Mouse (Mus musculus) limb, embryonic 14.5 days (tissue): Measurements from ENCODE around the gene Olfr111. TPM values are rescaled to one million over a fixed set of nuclear protein-coding genes. Genes with fewer than 3 reads are reported as not detected.
"Not testable (repeated sequence)": the region's sequence is repeated elsewhere in the genome, so short reads cannot be mapped to it uniquely, and the experiment has no call there.

ENCODE experiments used
- ATAC-seq: fragments of 200-750 bp; cut with Nextera tagmentation; 2 replicates; pipeline ENCODE4 v1.8.0; 2017; ENCODE audit warnings: low read depth, moderate number of reproducible peaks, moderate TSS enrichment; ENCODE audit not compliant: low FRiP score
- DNase-seq: peaks from one replicate; pipeline ENCODE4 v3.0.0-alpha.2; 2015; ENCODE audit warnings: low spot score
- H3K27ac ChIP-seq: fragments of 300-500 bp; sonication (generic); replicated peaks from 2 replicates; pipeline ENCODE4 v1.5.1; 2014; ENCODE audit warnings: low read depth, mild to moderate bottlenecking, low read length, moderate library complexity, mixed read lengths
- H3K27me3 ChIP-seq: fragments of 300-500 bp; sonication (generic); 2 replicates; pipeline ENCODE4 v1.6.1; 2014; ENCODE audit warnings: low read length, mixed read lengths; ENCODE audit not compliant: control insufficient read depth, insufficient read depth
- H3K36me3 ChIP-seq: fragments of 300-500 bp; sonication (generic); 2 replicates; pipeline ENCODE4 v1.6.1; 2014; ENCODE audit warnings: mild to moderate bottlenecking, low read length, moderate library complexity, mixed read lengths; ENCODE audit not compliant: control insufficient read depth, insufficient read depth
- H3K4me1 ChIP-seq: fragments of 300-500 bp; sonication (generic); 2 replicates; pipeline ENCODE4 v1.6.1; 2014; ENCODE audit warnings: antibody characterized with exemption, low read length, mixed read lengths; ENCODE audit not compliant: control insufficient read depth, insufficient read depth
- H3K4me2 ChIP-seq: fragments of 300-500 bp; sonication (generic); replicated peaks from 2 replicates; pipeline ENCODE4 v1.6.1; 2014; ENCODE audit warnings: low read depth, mild to moderate bottlenecking, low read length, moderate library complexity; ENCODE audit not compliant: severe bottlenecking
- H3K4me3 ChIP-seq: fragments of 300-500 bp; sonication (generic); replicated peaks from 2 replicates; pipeline ENCODE4 v1.5.1; 2014; ENCODE audit warnings: low read length
- H3K9ac ChIP-seq: fragments of 300-500 bp; sonication (generic); 2 replicates; pipeline ENCODE4 v1.6.1; 2014; ENCODE audit warnings: mild to moderate bottlenecking, low read depth, low read length, moderate library complexity; ENCODE audit not compliant: severe bottlenecking
- H3K9me3 ChIP-seq: fragments of 300-500 bp; sonication (generic); 2 replicates; pipeline ENCODE4 v1.6.1; 2016; ENCODE audit warnings: low read length; ENCODE audit not compliant: control insufficient read depth
- POLR2A ChIP-seq: fragments of 200-500 bp; IDR thresholded peaks from 2 replicates; pipeline ENCODE4 v1.8.0; 2012; ENCODE audit warnings: inconsistent platforms, mild to moderate bottlenecking, moderate library complexity, borderline replicate concordance; ENCODE audit not compliant: insufficient read depth, insufficient read length; ENCODE audit errors: extremely low read depth
- WGBS: fragments of 180-500 bp; shearing (Covaris S2); extraction: QIAGEN DNeasy Blood & Tissue Kit; methylation state at CpG from one replicate; pipeline ENCODE4 v1.1.7; 2014; 5-methylcytosine and 5-hydroxymethylcytosine counted together
- polyA plus RNA-seq, 2 experiments: library from polyadenylated mRNA; depleted of rRNA in 1 of 2; stranded (reverse) in 1 of 2; unstranded in 1 of 2; fragments of >200 nt; fragmentation: Nextera tagmentation in 1 of 2; extraction: Ambion mirVana in 1 of 2; gene quantifications; 2 replicates each; pipeline versions ENCODE4 v1.2.1 to v1.2.3; 2012 to 2014

Olfr111 gene
- 0.09 and 0.28 TPM in 2 replicates for polyA plus RNA-seq (2012; rRNA removed)
- not detected in 2 replicates for polyA plus RNA-seq (2014; fragmentation: Nextera tagmentation; extraction: Ambion mirVana)

GRCm38 (mm10) chr17:37507730-37508129 lies at the start of gene Olfr111:
Gene Olfr111 (plus strand): TSS chr17:37508030.
- Histone ChIP-seq H3K36me3 (no peaks in the 10 kb centered on the region), H3K9ac (no peak within 1 kb of the TSS), H3K9me3 (no peaks in the 10 kb centered on the region), H3K27ac (no peak within 1 kb of the TSS), H3K4me1 (no peaks in the 10 kb centered on the region), H3K4me3 (no peak within 1 kb of the TSS), H3K27me3 (no peaks in the 10 kb centered on the region), H3K4me2 (no peak within 1 kb of the TSS)
- no peak for DNase-seq
- no peak for TF ChIP-seq POLR2A
- 86% methylated on average over 4 of the region's 4 CpGs for WGBS
- no peak for ATAC-seq

GRCm38 (mm10) chr17:37458616-37459015 lies 49.2 kb upstream of the Olfr111 start, which contains the start of gene Olfr109:
Gene Olfr109 (plus strand): TSS chr17:37458916.
- no peaks in the 10 kb centered on the region for H3K4me1 ChIP-seq
- no peak within 1 kb of the TSS for H3K27ac ChIP-seq
- WGBS = 79% methylated on average over 1 of the region's 1 CpGs
- H3K36me3 ChIP-seq = no peaks in the 10 kb centered on the region
- no peak within 1 kb of the TSS for H3K9ac ChIP-seq
- TF ChIP-seq POLR2A = no peak
- DNase-seq = no peak
- no peak for ATAC-seq
- H3K27me3 ChIP-seq = no peaks in the 10 kb centered on the region
- H3K9me3 ChIP-seq = no peaks in the 10 kb centered on the region
- H3K4me2 ChIP-seq = no peak within 1 kb of the TSS
- no peak within 1 kb of the TSS for H3K4me3 ChIP-seq

DNA sequence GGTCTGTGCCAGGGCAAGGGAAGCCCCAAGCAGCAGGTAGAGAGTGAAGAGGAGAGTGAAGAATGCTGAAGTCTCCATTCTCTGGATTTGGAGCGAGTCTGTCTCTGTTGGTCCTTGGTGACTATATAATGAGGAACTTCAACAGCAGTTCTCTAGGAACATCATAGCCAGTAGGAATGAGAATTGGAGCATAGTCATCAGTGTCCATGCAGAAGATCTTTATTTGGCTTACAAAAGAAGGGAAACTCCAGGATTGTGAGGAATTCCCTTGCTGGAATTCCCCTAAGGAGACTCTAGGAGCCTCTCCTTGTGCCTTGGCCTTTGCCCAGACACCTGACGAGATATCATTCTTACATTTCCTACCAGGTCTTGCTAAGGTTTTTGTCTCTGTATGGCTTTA lies 24.4 kb upstream of the Olfr111 start, which contains the start of gene H2-M2:
TSS of gene H2-M2 (minus strand) at position 101 of the 400 bp plus-strand sequence.
- H3K9ac ChIP-seq = no peak within 1 kb of the TSS
- no peaks in the 10 kb centered on the region for H3K36me3 ChIP-seq
- no peak within 1 kb of the TSS for H3K27ac ChIP-seq
- DNase-seq = no peak
- H3K4me3 ChIP-seq = no peak within 1 kb of the TSS
- H3K4me2 ChIP-seq = no peak within 1 kb of the TSS
- no peaks in the 10 kb centered on the region for H3K4me1 ChIP-seq
- no peaks in the 10 kb centered on the region for H3K9me3 ChIP-seq
- H3K27me3 ChIP-seq = no peaks in the 10 kb centered on the region
- TF ChIP-seq POLR2A = no peak
- ATAC-seq = no peak
- WGBS = 91% methylated on average over 2 of the region's 2 CpGs

DNA sequence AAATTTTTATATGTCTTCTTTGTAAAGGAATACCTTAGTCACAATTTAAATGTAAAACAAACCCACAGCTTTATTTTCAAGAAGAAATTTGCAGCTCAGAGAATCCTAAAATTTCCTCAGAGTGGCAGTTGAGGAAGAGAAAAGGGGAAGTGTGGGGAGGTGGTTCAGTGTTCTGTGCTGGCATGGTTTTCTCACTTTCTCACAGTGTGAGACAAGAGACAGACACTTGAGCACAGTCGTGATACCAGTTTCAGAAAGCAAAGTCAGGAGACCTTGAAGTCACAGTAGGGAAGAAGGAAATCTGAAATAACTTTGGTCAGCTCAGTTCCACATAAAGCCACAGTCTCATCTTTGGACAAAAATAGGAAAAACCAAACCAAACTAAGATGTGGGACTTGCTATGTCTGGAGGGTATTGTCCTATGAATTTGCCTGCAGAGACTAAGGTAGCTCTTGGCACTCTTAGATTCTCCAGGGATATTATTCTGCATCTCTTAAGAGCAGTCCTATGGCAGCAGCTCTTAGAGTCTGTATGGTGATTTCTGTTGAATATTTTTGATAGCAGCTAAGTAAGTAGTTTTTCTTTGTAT lies 15.8 kb upstream of the Olfr111 start, which contains the start of gene Olfr110:
TSS of gene Olfr110 (plus strand) at position 539 of the 589 bp plus-strand sequence.
- no peak for ATAC-seq

DNA sequence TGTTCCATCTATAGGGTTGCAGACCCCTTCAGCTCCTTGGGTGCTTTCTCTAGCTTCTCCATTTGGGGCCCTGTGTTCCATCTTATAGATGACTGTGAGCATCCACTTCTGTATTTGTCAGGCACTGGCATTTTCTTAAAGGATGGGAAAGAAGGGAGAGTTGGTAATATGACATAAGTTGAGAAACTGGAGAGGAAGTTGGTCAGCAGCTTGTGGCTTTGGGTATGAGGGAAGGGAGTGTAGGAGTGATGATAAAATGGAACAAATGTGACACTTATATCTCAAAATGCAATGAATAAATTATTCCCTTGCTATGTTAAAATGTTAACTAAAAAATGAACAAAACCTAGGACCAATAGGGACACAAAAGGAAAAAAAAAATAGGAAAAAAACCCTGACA lies 16.8 kb downstream of the Olfr111 start:
- H3K4me3 ChIP-seq, H3K36me3 ChIP-seq, H3K9ac ChIP-seq, H3K27me3 ChIP-seq, H3K9me3 ChIP-seq, ATAC-seq, DNase-seq, H3K27ac ChIP-seq, H3K4me2 ChIP-seq, H3K4me1 ChIP-seq: not testable (repeated sequence)

More for the DNA sequence above, 15.8 kb upstream of the Olfr111 start, which contains the start of gene Olfr110:
- Histone ChIP-seq H3K9ac (no peak within 1 kb of the TSS), H3K4me3 (no peak within 1 kb of the TSS), H3K27me3 (no peaks in the 10 kb centered on the region), H3K4me2 (no peak within 1 kb of the TSS), H3K4me1 (no peaks in the 10 kb centered on the region), H3K9me3 (no peaks in the 10 kb centered on the region), H3K36me3 (no peaks in the 10 kb centered on the region), H3K27ac (no peak within 1 kb of the TSS)
- WGBS = 67% methylated on average over 1 of the region's 1 CpGs
- no peak for DNase-seq
- no peak for TF ChIP-seq POLR2A

GRCm38 (mm10) chr17:37525427-37525826 lies 17.6 kb downstream of the Olfr111 start:
- H3K27ac ChIP-seq, H3K4me1 ChIP-seq, H3K4me2 ChIP-seq, DNase-seq, H3K9ac ChIP-seq, H3K27me3 ChIP-seq, H3K4me3 ChIP-seq, ATAC-seq, H3K36me3 ChIP-seq, H3K9me3 ChIP-seq: not testable (repeated sequence)
- WGBS = 69% methylated on average over 1 of the region's 1 CpGs
